Mouse (Mus musculus) embryo, embryonic 11 days (tissue): ENCODE results near the gene Olfr971.
"Not testable (repeated sequence)": the region's sequence is repeated elsewhere in the genome, so short reads cannot be mapped to it uniquely, and the experiment has no call there.

Experiments
- DNase-seq: peaks from one replicate; pipeline ENCODE4 v3.0.0-alpha.2; 2015

Gene Olfr971

DNA sequence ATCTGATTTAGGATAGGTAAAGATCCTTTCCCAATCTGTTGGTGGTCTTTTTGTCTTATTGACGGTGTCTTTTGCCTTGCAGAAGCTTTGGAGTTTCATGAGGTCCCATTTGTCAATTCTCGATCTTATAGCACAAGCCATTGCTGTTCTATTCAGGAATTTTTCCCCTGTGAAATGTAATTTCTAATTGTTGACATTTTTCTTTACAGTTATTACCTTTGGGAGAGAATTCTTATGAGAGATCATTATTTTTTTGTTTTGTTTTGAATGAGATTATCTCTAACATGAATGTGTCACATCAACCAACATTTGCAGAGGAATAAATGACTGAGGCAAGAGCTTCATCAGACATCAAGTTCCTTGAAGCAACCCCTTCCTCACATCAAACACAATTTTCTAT, at the start of gene Olfr971:
TSS of gene Olfr971 (plus strand) at position 301 of the 400 bp plus-strand sequence.
- DNase-seq, result not testable (repeated sequence)

DNA sequence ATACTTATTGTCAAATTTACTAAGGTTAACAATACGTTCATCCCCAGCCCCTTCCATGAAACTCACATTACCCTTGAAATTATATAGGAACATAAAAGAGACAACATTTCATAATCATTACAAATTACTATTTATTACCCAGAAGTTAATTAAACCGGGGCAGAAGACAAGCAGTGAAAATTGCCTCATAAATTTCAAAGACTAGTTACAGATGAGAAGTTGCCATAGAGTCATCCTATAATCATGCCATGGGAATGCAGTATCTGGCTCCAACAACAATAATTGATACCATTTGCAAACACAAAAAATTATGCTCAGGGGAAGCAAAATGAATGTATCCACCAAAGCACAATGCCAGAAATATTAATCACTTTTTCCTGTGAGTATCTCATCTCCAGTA, 46.1 kb upstream of the Olfr971 start, which contains the start of gene Olfr969:
TSS of gene Olfr969 (plus strand) at position 388 of the 400 bp plus-strand sequence.
- DNase-seq, result no peak

DNA sequence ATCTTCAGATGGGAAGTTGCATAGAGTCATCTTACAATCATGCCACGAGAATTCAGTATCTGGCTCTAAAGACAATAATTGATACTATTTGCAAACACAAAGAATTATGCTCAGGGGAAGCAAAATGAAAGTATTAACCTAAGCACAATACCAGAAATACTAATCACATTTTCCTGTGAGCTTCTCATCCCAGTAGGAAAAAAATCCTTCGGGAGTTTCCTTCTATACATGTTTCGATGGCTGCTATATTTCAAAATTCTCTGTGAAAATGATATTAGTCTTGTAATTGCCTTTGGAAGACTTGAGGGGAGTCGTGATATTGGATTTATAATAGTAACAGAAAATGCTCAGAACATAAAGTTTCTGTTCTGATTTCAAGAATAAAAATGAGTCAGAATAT, 28.1 kb upstream of the Olfr971 start, which contains the start of gene Olfr970:
TSS of gene Olfr970 (plus strand) at position 301 of the 400 bp plus-strand sequence.
- no peak for DNase-seq

DNA sequence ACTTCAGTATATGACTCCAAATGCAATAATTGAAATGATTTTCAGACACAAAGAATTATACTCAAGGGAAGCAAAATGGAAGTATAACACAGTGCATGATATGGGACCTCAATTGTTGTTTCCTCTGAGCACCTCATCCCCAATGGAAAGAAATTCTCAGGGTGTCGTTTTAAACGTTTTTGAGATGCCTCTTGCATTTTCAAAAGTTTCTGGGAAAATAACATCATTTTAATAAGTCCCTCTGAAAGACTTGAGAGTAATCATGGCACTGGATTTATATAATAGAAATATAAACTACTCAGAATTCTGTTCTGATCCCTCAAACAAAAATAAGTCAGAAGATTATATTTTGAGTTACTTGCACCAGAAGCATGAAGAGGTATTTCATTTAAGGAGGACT, 29.4 kb downstream of the Olfr971 start, which contains the start of gene Olfr972:
TSS of gene Olfr972 (plus strand) at position 301 of the 400 bp plus-strand sequence.
- no peak for DNase-seq

DNA sequence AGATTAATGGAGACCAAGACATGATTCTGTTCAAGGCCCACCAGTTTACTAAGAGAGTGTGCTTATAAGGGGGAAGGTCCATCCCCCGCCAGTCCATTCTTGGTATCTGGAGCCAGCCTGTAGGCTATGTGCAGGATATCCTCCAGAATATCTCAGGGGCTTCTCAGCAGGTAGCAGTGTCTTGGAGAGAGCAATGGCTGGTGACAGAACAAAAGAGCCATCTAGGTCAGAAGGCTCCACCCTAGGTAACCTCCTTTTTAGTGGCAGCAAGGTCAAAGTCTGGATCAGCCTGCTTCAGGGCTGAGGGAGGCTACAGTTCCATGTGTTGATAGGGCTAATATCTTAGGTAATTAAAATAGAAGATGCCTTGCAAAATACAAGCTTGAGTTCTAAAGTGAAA, 35.3 kb downstream of the Olfr971 start:
- not testable (repeated sequence) for DNase-seq

DNA sequence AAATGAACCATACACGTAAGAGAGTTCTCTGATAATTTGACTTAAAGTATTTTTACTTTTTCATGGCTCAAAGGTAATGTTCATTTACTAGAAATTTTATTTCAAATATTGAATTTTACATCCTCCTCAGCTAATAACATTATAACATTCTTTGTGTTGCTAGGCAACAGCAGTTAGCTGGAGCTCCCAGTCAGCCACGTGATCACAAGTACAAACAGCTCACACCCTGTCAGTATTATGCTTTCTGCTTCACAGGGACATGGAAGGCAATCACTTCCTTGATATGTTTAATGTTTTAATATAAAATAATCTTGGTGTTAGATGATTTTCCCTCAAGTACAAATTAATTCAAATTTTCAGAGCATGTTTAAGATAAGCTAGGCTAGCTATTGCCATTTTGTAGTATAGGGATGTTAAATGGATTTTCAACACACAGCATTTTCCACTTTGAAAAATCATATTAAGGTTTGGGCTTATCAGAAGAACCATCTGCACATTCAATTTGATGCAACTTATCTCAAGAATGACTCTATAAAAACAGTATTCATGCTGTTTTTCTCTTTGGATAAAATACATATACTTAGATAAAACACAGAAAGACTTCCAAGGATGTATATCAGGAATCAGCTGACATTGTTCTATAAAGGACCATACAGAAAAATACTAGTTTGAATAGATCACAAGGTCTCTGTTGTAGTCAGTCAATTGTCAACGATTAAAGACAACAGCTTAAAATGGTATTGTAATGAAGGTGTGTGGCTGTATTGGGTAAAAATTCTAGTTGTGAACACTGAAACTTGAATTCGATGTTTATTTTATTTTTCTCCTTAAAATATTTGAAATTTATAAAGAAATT, 41.1 kb downstream of the Olfr971 start:
- not testable (repeated sequence) for DNase-seq
